Mouse (Mus musculus) cerebellum, adult 2 months (tissue): Measurements from ENCODE around the gene Rbm33.

Experiments used
- CTCF ChIP-seq: fragments of 200-500 bp; IDR thresholded peaks from 2 replicates; pipeline ENCODE4 v1.5.1; 2011; ENCODE audit warnings: low read depth, mild to moderate bottlenecking, control low read depth, low read length, moderate library complexity, borderline replicate concordance; ENCODE audit not compliant: insufficient read depth
- POLR2A ChIP-seq: fragments of 200-500 bp; IDR thresholded peaks from 2 replicates; pipeline ENCODE4 v1.6.1; 2011; ENCODE audit warnings: low read length, control low read depth, borderline replicate concordance; ENCODE audit not compliant: insufficient read depth

- TF ChIP-seq CTCF (no peak), POLR2A (no peak)
Observed at GRCm38 (mm10) chr5:28373498-28374427, 56.8 kb downstream of the Rbm33 start.
